Mouse (Mus musculus) erythroblast, embryonic 14.5 days (primary cell): ENCODE data around the gene Nhej1. TPM values are rescaled to one million over a fixed set of nuclear protein-coding genes. Genes with fewer than 3 reads are reported as not detected.

Experiments
- H3K27me3 ChIP-seq: 2 replicates; pipeline ENCODE4 v1.6.1; 2012; ENCODE audit warnings: inconsistent platforms; ENCODE audit not compliant: control insufficient read depth
- H3K36me3 ChIP-seq: 2 replicates; pipeline ENCODE4 v1.6.1; 2012; ENCODE audit warnings: mild to moderate bottlenecking, inconsistent platforms; ENCODE audit not compliant: control insufficient read depth
- H3K4me1 ChIP-seq: 2 replicates; pipeline ENCODE4 v1.6.1; 2012; ENCODE audit warnings: inconsistent platforms; ENCODE audit not compliant: control insufficient read depth
- H3K4me3 ChIP-seq: replicated peaks from 2 replicates; pipeline ENCODE3; 2012; ENCODE audit warnings: moderate library complexity, mild to moderate bottlenecking, inconsistent platforms
- H3K9me3 ChIP-seq: 2 replicates; pipeline ENCODE4 v1.6.1; 2012; ENCODE audit warnings: low read length, inconsistent platforms, mixed read lengths; ENCODE audit not compliant: control insufficient read depth
- GATA1 ChIP-seq: IDR thresholded peaks from 2 replicates; pipeline ENCODE4 v1.6.1; 2012; ENCODE audit warnings: low read length, inconsistent platforms, mixed read lengths
- TAL1 ChIP-seq: IDR thresholded peaks from 3 replicates; pipeline ENCODE4 v1.6.1; 2012; ENCODE audit warnings: low read length, inconsistent platforms, mixed read lengths
- polyA plus RNA-seq: library from polyadenylated mRNA; stranded (reverse); fragments of >175 nt; gene quantifications from 2 replicates; pipeline ENCODE4 v1.2.3, GENCODE M21; 2012

The Nhej1 gene
- polyA plus RNA-seq, 1 experiment: 0.08 TPM

- H3K9me3 ChIP-seq: no peaks in the 10 kb centered on the region
- no peaks in the 10 kb centered on the region for H3K36me3 ChIP-seq
- no peak for TF ChIP-seq GATA1
- TF ChIP-seq TAL1: no peak
- no peaks in the 10 kb centered on the region for H3K27me3 ChIP-seq
- H3K4me3 ChIP-seq: no peak overlapping the region
- H3K4me1 ChIP-seq: no peaks in the 10 kb centered on the region
These were observed 97.8 kb downstream of the Nhej1 start for GRCm38 (mm10) chr1:75027061-75027779.

GRCm38 (mm10) chr1:75024419-75025199 is 100.4 kb downstream of the Nhej1 start:
- no peak for TF ChIP-seq GATA1
- no peak for TF ChIP-seq TAL1
- Histone ChIP-seq H3K4me1 (no peaks in the 10 kb centered on the region), H3K9me3 (no peaks in the 10 kb centered on the region), H3K27me3 (no peaks in the 10 kb centered on the region), H3K36me3 (no peaks in the 10 kb centered on the region), H3K4me3 (no peak overlapping the region)

GRCm38 (mm10) chr1:75022216-75022615 is 102.8 kb downstream of the Nhej1 start:
- Histone ChIP-seq H3K4me3 (no peak overlapping the region), H3K9me3 (no peaks in the 10 kb centered on the region), H3K36me3 (no peaks in the 10 kb centered on the region), H3K27me3 (no peaks in the 10 kb centered on the region), H3K4me1 (no peaks in the 10 kb centered on the region)
- TF ChIP-seq TAL1: no peak
- TF ChIP-seq GATA1: no peak

- TF ChIP-seq TAL1 (no peak), GATA1 (no peak)
- Histone ChIP-seq H3K36me3 (no peaks in the 10 kb centered on the region), H3K9me3 (no peaks in the 10 kb centered on the region), H3K4me3 (no peak overlapping the region), H3K4me1 (no peaks in the 10 kb centered on the region), H3K27me3 (no peaks in the 10 kb centered on the region; the same call in 1 of the 2 replicates)
These were observed 108.2 kb downstream of the Nhej1 start for GRCm38 (mm10) chr1:75016846-75017245.

- Histone ChIP-seq H3K4me3 (no peak overlapping the region), H3K9me3 (no peaks in the 10 kb centered on the region), H3K4me1 (no peaks in the 10 kb centered on the region), H3K36me3 (no peaks in the 10 kb centered on the region), H3K27me3 (no peaks in the 10 kb centered on the region; the same call in 1 of the 2 replicates)
- TF ChIP-seq TAL1: no peak
- no peak for TF ChIP-seq GATA1
These were observed 109.3 kb downstream of the Nhej1 start for GRCm38 (mm10) chr1:75015551-75016265.

GRCm38 (mm10) chr1:75014210-75014845 is 110.7 kb downstream of the Nhej1 start:
- no peaks in the 10 kb centered on the region for H3K4me1 ChIP-seq
- no peak for TF ChIP-seq GATA1
- TF ChIP-seq TAL1: no peak
- H3K4me3 ChIP-seq: no peak overlapping the region
- H3K27me3 ChIP-seq: no peaks in the 10 kb centered on the region; the same call in 1 of the 2 replicates
- H3K9me3 ChIP-seq: no peaks in the 10 kb centered on the region
- H3K36me3 ChIP-seq: no peaks in the 10 kb centered on the region

- TF ChIP-seq TAL1 (no peak), GATA1 (no peak)
- Histone ChIP-seq H3K27me3 (no peaks in the 10 kb centered on the region; the same call in 1 of the 2 replicates), H3K9me3 (no peaks in the 10 kb centered on the region), H3K36me3 (no peaks in the 10 kb centered on the region), H3K4me3 (no peak overlapping the region), H3K4me1 (no peaks in the 10 kb centered on the region)
These were observed 114.2 kb downstream of the Nhej1 start for GRCm38 (mm10) chr1:75010817-75011216.

GRCm38 (mm10) chr1:75010203-75010602 is 114.8 kb downstream of the Nhej1 start:
- no peaks in the 10 kb centered on the region for H3K4me1 ChIP-seq
- no peaks in the 10 kb centered on the region; the same call in 1 of the 2 replicates for H3K27me3 ChIP-seq
- H3K9me3 ChIP-seq: no peaks in the 10 kb centered on the region
- no peaks in the 10 kb centered on the region for H3K36me3 ChIP-seq
- no peak for TF ChIP-seq TAL1
- no peak for TF ChIP-seq GATA1
- no peak overlapping the region for H3K4me3 ChIP-seq
